Mouse (Mus musculus): ENCODE results near the gene Trpv3. TPM values are rescaled to one million over a fixed set of nuclear protein-coding genes. Genes with fewer than 3 reads are reported as not detected.
A peak's percentile ranks its signal among the peaks of the same experiment; 100 is the strongest.
"Not testable (repeated sequence)": the region's sequence is repeated elsewhere in the genome, so short reads cannot be mapped to it uniquely, and the experiment has no call there.

The Trpv3 gene
- total RNA-seq, 2 experiments from 2014 or later, result 0.73 to 0.79 TPM

GRCm38 (mm10) chr11:73281528-73282027 lies 14.4 kb downstream of the Trpv3 start:
- intact Hi-C loops (cut with DNase I), result loop anchor here (10.0 kb wide), 2 partner anchors 147 to 1073 kb away; partner anchors contain the start of genes Haspin and Olfr411

GRCm38 (mm10) chr11:73283369-73283768 lies 16.2 kb downstream of the Trpv3 start:
- intact Hi-C loops (cut with DNase I), result loop anchor here (10.0 kb wide), 2 partner anchors 149 to 1071 kb away; partner anchors contain the start of genes Haspin and Olfr411
- DNase-seq (ENCODE audit: extremely low spot score in 1 of 2, low spot score in 2 of 2), result peak in 1 of 2 experiments; percentile 46

More at GRCm38 (mm10) chr11:73281528-73282027, 14.4 kb downstream of the Trpv3 start:
- DNase-seq (ENCODE audit: extremely low spot score in 1 of 2, low spot score in 2 of 2), result peak; percentile 69 to 81

DNA sequence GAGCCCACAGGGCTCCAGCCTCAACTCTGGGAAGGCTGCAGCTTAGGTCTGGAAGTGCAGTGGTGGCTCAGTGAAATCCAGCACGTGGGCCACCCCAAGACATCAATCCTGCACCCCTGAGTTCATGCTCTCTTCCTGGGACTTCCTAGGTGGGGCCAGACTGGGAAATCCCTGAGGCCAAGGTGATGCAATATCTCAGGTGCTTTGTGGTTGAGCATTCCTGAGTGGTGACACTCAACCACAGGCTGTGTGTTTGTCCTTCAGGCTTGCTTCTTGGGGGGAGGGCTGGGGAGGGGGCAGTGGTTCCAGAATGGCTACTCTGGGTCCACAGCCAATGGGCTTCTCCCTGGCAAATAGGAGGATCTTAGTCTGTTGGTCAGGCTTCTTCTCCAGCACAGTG lies 16.7 kb downstream of the Trpv3 start:
- intact Hi-C loops (cut with DNase I), result loop anchor here (10.0 kb wide), 2 partner anchors 149 to 1071 kb away; partner anchors contain the start of genes Haspin and Olfr411
- DNase-seq (ENCODE audit: extremely low spot score in 1 of 2, low spot score in 2 of 2), result no peak

- intact Hi-C loops (cut with DNase I), result loop anchor here (10.0 kb wide), 2 partner anchors 150 to 1070 kb away; partner anchors contain the start of genes Haspin and Olfr411
- no peak for DNase-seq (ENCODE audit: extremely low spot score in 1 of 2, low spot score in 2 of 2)
Measured at GRCm38 (mm10) chr11:73284351-73284750, 17.2 kb downstream of the Trpv3 start.

DNA sequence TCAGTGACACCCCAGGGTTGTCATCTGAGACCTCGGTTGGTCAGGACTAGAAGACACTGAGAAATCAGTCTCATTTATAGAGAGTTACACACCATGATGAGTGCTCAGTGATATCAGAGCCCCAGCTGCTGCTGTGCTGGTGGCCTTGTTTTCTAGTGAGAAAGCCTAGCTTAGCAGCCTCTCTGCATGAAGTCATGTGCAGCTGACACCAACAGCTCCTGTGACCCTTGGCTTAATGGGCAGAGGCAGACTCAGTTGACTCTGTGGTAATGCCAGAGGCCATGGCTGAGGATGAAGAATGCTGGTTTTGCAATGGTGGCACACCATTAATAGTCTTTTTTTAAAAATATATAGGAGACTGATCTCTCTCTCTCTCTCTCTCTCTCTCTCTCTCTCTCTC lies 22.4 kb downstream of the Trpv3 start:
- no peak for DNase-seq (ENCODE audit: extremely low spot score in 1 of 2, low spot score in 2 of 2)
- intact Hi-C loops (cut with DNase I), result loop anchor here (10.0 kb wide), 2 partner anchors 155 to 1065 kb away; partner anchors contain the start of genes Haspin and Olfr411

GRCm38 (mm10) chr11:73303123-73303522 lies 35.9 kb downstream of the Trpv3 start:
- DNase-seq (ENCODE audit: extremely low spot score in 1 of 2, low spot score in 2 of 2), result no peak
- intact Hi-C loops (cut with DNase I), result no loop called here

DNA sequence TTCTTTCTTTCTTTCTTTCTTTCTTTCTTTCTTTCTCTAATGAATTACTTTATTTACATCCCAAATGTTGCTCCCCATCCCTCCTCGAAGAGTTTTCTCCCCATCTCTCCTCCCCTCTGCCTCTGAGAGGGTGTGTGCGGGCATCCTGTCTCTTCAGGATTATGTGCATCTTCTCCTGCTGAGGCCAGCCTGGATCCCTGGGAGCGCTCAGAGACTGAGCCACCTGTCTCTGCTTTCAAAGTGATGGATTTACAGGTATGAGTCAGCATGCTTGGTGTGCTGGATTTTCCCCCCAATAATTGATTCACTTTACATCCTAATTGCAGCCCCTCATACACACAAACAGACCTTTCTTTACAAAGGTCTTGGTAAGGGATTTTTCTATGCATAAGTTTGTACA lies 48.8 kb downstream of the Trpv3 start:
- intact Hi-C loops (cut with DNase I), result no loop called here
- no peak for DNase-seq (ENCODE audit: extremely low spot score in 1 of 2, low spot score in 2 of 2)

DNA sequence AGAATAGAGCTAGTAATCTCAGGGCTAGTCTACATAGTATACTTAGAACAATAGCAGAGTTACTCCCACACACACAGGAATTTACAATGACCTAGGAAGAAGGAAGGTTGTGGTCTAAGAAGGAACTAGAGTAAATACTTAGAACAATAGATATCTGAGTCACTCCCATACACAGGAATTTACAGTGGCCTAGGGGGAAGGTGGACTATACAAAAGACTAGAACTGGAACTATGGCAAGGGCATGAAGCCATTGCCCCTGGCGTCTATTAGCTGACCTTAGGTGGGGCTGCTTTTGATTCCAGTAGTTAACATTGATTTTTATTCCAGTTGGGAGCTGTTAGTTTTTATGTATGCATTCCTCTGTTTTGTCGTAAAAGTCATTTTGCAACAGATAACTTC lies 51.4 kb downstream of the Trpv3 start:
- intact Hi-C loops (cut with DNase I), result not testable (repeated sequence)

DNA sequence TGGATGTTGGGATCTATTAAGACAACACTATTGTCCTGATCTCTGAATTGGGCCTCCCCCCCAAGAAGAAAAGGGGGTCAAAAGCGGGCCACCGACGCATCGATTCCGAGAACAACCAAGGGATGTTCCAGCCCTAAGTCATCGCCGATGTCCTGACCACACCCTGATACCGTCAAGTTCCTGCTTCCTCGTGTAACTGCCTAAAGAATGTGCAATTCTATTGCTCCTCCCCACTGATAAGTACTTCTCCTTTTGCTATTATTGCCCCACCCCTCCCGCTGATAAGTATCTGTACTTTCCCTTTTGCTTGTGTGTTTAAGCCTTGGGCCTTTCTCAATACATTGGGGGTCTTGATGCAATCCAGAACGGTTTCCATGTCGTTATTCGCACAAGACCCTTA lies 53.9 kb downstream of the Trpv3 start:
- intact Hi-C loops (cut with DNase I); DNase-seq (ENCODE audit: extremely low spot score in 1 of 2, low spot score in 2 of 2): not testable (repeated sequence)

More for the DNA sequence above, 51.4 kb downstream of the Trpv3 start:
- not testable (repeated sequence) for DNase-seq (ENCODE audit: extremely low spot score in 1 of 2, low spot score in 2 of 2)

DNA sequence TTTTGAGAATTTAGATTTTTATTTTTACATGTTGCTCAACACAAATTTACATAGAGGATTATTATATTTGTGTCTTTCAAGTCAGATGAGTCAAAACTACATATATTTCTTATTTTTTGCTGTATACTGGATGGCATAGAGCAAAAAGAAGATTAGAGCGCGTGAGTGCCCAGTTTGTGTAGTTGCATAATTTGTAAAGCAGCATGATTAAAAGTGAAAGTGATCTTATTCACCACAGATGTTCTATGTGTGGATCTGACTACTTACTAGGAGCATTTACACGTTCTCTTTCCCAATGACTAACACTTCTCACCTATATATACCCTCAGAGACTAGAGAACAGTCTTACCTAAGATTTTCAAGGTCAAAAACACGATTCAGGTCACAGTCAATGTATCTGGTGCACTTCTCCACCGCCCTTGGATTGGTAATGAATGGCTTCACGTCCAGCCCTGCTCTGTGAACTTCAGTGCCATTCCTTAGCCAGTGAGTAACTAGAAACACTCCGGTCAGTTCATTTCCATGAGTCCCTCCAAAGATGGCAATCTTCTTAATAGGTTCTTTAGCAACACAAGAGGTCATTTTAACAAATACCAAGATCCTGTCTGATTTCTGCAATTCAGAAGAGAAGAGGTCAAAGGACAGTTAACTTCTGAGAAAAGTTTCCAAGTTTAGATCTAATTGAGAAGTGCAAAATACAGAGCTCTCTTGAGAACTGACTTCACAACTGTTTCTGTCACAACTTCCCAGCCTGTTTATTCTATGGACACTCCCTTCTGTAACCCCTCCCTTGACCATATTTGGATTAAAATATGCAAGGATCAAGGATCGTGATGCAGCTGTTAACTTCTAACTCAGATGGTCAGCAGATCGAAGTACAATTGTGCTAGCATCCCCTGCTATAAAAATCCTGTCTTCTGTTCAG lies 57.0 kb downstream of the Trpv3 start:
- intact Hi-C loops (cut with DNase I), result no loop called here
- no peak for DNase-seq (ENCODE audit: extremely low spot score in 1 of 2, low spot score in 2 of 2)

- intact Hi-C loops (cut with DNase I), result no loop called here
- no peak for DNase-seq (ENCODE audit: extremely low spot score in 1 of 2, low spot score in 2 of 2)
Measured at GRCm38 (mm10) chr11:73326485-73326886, 59.3 kb downstream of the Trpv3 start.

GRCm38 (mm10) chr11:73327361-73327760 lies 60.2 kb downstream of the Trpv3 start:
- intact Hi-C loops (cut with DNase I), result no loop called here
- peak; percentile 7 to 18 for DNase-seq (ENCODE audit: extremely low spot score in 1 of 2, low spot score in 2 of 2)

- DNase-seq (ENCODE audit: extremely low spot score in 1 of 2, low spot score in 2 of 2), result no peak
- intact Hi-C loops (cut with DNase I), result no loop called here
Measured at GRCm38 (mm10) chr11:73329442-73329841, 62.3 kb downstream of the Trpv3 start, which contains the start of the genes Aspa, Gm49340 and Spata22. Aspa (minus strand) TSS chr11:73329596. Gm49340 (plus strand) TSS chr11:73329741. Spata22 (plus strand) TSS chr11:73329741.

DNA sequence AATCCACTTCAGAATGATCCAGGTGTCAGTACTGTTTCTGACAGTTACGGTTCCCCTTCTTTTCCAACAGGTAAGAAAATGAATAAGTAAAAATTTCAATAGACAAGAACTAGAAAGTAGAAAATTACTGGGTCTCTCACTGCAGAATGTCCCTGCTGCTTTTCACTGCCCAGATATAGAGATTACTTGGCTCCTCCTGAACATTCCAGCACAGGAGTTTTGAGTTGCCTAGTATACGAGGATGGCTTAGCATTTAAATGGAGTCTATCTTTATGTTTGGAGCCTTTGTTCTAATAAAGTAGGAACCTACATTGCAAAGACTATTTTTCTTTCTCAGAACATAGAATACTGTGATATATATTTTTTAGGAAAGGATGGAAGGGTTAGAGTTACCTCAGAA lies 66.2 kb downstream of the Trpv3 start:
- intact Hi-C loops (cut with DNase I), result no loop called here
- DNase-seq (ENCODE audit: extremely low spot score in 1 of 2, low spot score in 2 of 2), result no peak

DNA sequence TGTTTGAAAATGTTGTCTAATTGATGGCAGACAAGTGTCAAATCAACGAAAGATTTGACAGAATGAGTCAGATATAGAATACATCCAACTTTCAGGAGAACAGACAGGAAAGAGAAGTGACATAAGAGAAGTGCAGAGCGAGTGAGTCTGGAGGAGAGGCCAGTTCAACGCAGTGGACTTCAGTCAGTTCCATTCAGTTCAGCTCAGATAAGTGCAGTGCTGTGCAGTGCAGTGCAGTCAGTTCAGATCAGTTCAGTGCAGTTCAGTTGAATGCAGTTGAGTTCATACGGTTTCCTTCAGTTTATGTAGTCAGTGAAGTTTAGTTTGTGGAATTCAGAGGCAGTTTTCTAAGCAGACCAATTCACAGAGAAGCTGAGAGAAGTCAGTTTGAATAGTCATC lies 69.7 kb downstream of the Trpv3 start:
- intact Hi-C loops (cut with DNase I), result no loop called here
- no peak for DNase-seq (ENCODE audit: extremely low spot score in 1 of 2, low spot score in 2 of 2)

Other genes with a start within 250 kb of the Trpv3 start
- 10 to 100 TPM; 33.6 to 34.1 TPM for gene Camkk1, start 248.4 kb upstream of the Trpv3 start, total RNA-seq (2021)
- gene Ncbp3, start 219.6 kb upstream of the Trpv3 start, total RNA-seq (2021), result 1 to 10 TPM; 8.3 to 9.1 TPM
- gene Itgae, start 176.8 kb upstream of the Trpv3 start, total RNA-seq (2021), result under 1 TPM; 0.19 to 0.22 TPM
- gene Haspin, start 129.1 kb upstream of the Trpv3 start, total RNA-seq (2021), result under 1 TPM; 0.75 to 0.92 TPM
- under 1 TPM; 0.32 to 0.54 TPM for gene P2rx5, start 107.0 kb upstream of the Trpv3 start, total RNA-seq (2021)
- 10 to 100 TPM; 59.7 to 65.4 TPM for gene Emc6, start 90.4 kb upstream of the Trpv3 start, total RNA-seq (2021)
- 10 to 100 TPM; 18.2 to 20.2 TPM for gene Tax1bp3, start 90.3 kb upstream of the Trpv3 start, total RNA-seq (2021)
- gene Ctns, start 68.3 kb upstream of the Trpv3 start, total RNA-seq (2021), result 10 to 100 TPM; 17.6 to 18.2 TPM
- 1 to 10 TPM; 2.1 to 3.0 TPM for gene Shpk, start 67.9 kb upstream of the Trpv3 start, total RNA-seq (2021)
- under 1 TPM; 0.32 to 0.43 TPM for gene Trpv1, start 33.1 kb upstream of the Trpv3 start, total RNA-seq (2021)
- gene Aspa, start 62.2 kb downstream of the Trpv3 start, total RNA-seq (2021), result 1 to 10 TPM; 3.3 to 4.2 TPM
- gene Gm49340, start 62.4 kb downstream of the Trpv3 start, total RNA-seq (2021), result not detected
- gene Spata22, start 62.4 kb downstream of the Trpv3 start, total RNA-seq (2021), result under 1 TPM in 1 of 2 experiments, not detected in 1; 0.28 TPM
- gene Olfr20, start 83.4 kb downstream of the Trpv3 start, total RNA-seq (2021), result not detected
- gene Olfr376, start 103.9 kb downstream of the Trpv3 start, total RNA-seq (2021), result not detected
- not detected for gene Olfr1, start 132.2 kb downstream of the Trpv3 start, total RNA-seq (2021)
- not detected for gene Olfr378, start 161.1 kb downstream of the Trpv3 start, total RNA-seq (2021)
- not detected for gene Olfr380, start 190.1 kb downstream of the Trpv3 start, total RNA-seq (2021)
- not detected for gene Olfr381, start 224.2 kb downstream of the Trpv3 start, total RNA-seq (2021)
- gene Olfr382, start 249.8 kb downstream of the Trpv3 start, total RNA-seq (2021), result not detected